Mouse (Mus musculus) fat pad, adult 2 months (tissue): ENCODE measurements at regions not wholly inside any gene's neighbourhood (a gene's known extent, or its start where the extent isn't known, plus 50 kb on each side); places are given as distances from the start of the nearest gene placed in this dataset.

ENCODE experiments used
- DNase-seq: peaks from one replicate; pipeline ENCODE4 v3.0.0-alpha.2; 2011; ENCODE audit warnings: low read depth, low spot score; ENCODE audit errors: extremely low read depth

DNA sequence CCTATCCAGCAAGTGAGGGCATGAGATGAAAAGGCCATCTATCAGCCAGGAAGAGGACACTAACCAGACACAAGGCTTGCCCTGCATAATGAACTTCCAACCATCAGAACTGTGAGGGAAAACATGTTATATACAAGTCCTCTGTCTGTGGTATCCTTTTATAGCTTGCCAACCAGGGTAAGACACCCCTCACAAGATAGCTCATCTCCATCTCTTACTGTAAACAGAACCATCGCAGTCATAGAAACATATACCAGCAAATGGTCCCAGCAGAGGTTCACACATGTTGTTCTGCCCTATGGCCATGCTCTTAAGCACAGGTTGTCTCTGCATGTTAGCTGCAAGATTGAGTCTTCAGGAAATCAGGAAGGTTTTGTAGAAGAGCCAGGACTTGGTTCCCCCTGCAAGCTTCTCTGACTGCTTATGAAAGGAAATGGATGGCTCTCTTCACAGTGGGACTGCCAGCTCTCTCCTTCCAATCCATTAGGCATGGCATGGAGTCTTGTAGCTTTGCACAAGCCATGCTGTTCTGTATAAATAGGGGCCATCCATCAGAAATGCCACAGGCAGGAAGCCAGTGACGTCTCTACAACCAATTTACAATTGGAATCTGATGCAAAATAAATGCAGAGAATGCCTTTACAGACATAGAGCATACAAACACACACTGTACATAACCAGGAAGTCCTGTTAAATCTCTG, 1514.0 kb upstream of the Lrrc6 start:
- no peak for DNase-seq

DNA sequence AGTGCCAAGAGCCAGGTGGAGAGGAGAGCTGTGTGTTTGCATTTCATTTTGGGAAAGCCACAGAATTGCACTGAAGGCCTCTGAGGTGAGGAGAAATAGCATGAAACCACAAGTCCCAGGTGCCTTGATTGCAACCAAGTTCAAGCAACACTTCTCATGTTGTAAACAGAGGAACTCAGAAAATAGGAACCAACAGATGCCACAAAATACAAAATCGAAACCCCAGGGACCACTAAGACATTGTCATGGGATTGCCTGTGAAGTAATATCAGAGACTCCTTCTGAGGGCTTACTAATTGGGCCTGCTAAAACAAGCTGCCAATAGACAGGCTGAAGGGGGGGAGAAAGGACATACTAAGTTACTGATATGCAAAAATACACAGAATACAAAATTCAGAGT, 1510.5 kb upstream of the Lrrc6 start:
- DNase-seq: no peak

DNA sequence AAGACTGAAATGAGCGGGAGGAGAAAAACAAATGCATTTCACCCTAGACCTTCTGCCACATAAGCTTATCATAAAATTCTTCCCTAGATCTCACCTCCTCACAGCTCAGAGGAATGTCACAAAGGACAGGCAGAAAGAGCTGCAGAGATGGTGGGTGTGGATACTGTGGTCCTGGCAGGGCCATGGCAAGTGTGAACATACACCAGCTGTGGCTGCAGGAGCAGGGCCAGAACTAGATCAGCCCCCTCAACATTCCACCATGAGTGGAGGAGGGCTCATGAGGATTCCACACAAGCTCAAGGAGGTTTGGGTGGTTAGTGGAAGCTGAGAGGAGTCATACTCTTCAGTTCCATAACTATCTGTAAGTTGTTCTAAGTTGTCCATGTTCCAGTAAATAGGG, 1509.5 kb upstream of the Lrrc6 start:
- DNase-seq: no peak

DNA sequence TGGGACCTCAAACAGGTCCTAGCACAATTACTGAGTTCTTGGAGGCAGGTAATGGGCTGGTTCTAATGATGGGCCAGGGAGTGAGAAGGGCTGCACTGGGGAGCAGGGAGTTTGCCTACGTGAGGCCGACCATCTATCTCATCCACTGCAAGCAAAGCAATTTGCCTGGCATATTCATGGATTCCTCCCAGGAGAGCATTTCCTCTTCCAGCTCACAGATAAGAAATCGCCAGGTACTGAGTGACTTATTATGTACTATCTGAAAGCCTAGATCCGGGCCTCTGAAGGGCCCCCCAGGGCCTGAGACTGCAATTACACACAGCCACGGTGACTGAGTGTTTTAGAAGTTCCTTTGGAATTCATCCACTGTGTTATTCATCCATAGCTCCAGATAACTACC, 1504.1 kb upstream of the Lrrc6 start:
- no peak for DNase-seq

DNA sequence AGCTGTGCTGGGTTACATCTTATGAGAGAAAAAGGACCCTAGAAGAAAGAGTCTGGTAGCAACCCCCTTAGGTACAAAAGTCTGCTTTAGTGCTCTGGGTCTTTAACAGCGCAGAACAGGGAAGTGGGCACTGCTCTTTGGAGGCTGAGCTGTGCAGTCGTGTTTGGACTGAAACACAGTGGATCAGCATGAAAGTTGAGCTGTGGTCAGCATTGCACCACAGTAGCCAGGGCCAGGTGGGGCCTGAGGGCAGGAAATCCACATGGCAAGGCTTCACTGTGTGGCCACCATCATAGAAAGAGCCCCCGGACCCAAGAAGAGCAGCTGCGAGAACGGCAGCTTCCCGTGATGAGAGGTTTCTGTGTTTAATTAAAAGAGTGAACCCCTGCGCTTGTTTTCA, 1495.8 kb upstream of the Lrrc6 start:
- no peak for DNase-seq

- no peak for DNase-seq
Observed at GRCm38 (mm10) chr15:67989428-67990272, 1488.9 kb upstream of the Lrrc6 start.

DNA sequence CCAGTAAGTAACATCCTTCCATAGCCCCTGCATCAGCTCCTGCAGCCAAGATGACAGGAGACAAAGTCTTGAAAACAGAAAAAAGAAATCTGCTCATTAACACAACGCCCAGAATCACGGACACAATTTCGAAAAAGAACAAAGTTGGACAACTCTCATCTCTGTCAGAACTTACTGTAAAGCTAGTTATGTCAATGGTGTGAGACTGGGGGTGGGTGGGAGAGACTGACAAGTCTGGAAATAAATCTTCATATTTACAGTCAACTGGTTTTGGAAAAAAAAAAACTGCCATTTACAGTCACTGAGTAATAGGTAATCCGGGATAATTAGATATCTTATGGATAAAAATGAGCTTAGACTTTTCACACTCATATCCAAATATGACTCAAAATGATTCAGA, 1487.2 kb upstream of the Lrrc6 start:
- no peak for DNase-seq

GRCm38 (mm10) chr15:67983253-67983652, 1482.5 kb upstream of the Lrrc6 start:
- no peak for DNase-seq

DNA sequence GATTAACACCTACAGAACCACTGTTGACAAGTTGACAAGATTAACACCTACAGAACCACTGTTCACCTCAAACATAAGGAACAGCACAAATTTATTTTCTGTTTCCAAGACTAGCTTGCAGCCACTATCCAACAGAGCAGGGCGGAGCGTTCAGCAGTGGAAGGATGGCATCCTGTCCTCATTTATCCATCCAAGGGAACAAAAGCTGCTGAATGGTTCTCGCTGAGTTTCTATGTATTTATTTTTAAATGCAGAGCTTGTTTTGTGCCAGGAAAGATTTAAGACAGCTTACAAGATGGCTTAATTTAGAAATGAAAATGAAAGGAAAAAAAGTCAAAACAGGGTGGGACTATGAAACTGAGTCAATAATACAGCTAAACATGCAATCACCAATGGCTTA, 1481.2 kb upstream of the Lrrc6 start:
- no peak for DNase-seq

DNA sequence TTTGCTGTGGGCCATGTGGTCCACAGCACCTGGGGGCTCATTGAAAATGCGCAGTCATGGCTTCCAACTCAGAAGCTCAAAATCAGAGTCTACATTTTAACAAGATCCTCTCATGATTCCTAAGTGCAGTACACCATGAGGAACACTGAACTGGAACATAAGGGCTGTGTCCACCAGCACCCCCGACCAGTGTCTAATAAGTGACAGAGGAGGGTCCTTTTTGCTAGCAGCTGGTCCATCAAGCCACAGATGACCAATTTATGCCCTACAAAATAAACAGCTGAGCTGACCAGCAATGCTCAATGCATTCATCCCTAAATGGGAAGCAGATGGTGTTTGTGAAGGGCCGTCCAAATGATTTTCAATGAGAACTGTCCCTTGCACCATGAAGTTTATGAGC, 1478.7 kb upstream of the Lrrc6 start:
- no peak for DNase-seq

- no peak for DNase-seq
Observed at GRCm38 (mm10) chr15:67977210-67977609, 1476.5 kb upstream of the Lrrc6 start.

DNA sequence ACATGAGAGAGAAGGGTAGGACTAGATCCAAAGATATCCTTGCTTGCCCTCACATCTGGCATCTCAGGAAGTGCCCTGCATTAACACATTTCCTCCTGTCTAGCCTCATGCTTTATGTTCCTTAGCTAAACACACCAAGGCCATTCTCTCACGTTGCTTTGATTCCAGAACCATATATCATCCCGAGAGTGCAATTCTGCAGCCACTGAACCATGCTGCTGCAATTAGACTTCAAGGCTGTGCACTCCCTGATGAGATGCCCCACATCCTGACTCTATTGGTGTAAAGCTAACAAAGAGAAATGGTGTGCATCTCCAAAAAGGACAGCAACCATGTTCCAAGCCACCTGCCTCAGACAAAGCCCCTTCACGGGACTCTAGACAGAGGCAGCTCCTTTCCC, 1471.3 kb upstream of the Lrrc6 start:
- no peak for DNase-seq

GRCm38 (mm10) chr15:67954216-67954615, 1453.5 kb upstream of the Lrrc6 start:
- no peak for DNase-seq

GRCm38 (mm10) chr15:67950281-67951040, 1449.8 kb upstream of the Lrrc6 start:
- no peak for DNase-seq

GRCm38 (mm10) chr15:67944330-67945082, 1443.8 kb upstream of the Lrrc6 start:
- DNase-seq: no peak

DNA sequence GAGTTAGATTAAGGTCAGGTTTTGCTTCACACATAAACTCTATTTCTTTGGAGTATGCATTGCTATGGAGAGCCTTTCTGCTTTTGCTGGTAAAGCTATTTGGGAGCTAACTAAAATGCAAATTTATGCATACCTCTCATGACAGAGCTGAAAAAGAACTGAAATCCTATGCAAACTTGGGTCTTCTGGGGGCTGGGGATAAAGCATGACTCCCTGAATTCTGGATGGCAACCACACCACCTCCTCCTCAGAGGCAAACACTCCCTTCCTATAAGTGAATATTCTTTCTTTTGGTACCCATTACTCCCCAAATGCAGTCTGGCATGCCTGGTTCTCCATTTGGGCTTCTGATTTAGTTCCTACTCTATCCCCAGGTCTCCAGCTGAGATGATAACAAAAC, 1442.3 kb upstream of the Lrrc6 start:
- DNase-seq: no peak

GRCm38 (mm10) chr15:67940510-67940909, 1439.8 kb upstream of the Lrrc6 start:
- DNase-seq: peak; percentile 59

- DNase-seq: no peak
Observed at GRCm38 (mm10) chr15:67924885-67925284, 1424.2 kb upstream of the Lrrc6 start.

GRCm38 (mm10) chr15:67907034-67907433, 1406.3 kb upstream of the Lrrc6 start:
- DNase-seq: no peak

DNA sequence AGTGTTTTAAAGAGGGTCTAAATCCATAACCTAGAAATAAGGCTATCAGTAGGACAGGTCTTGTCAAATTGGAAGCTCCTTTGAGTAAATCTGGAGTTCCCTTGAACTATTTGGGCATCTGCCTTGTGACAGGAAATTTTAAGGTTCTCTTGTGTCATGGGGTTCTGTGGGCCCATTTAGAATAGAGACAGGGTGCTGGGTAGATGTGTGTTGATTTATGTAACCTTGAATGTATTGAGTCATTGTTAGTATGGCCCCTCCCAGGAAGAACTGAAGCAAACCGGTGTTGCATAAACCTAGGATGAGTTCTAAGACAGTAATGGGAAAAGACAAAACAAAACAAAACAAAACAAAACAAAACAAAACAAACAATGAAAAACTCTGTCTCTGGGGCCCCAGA, 1404.6 kb upstream of the Lrrc6 start:
- no peak for DNase-seq

DNA sequence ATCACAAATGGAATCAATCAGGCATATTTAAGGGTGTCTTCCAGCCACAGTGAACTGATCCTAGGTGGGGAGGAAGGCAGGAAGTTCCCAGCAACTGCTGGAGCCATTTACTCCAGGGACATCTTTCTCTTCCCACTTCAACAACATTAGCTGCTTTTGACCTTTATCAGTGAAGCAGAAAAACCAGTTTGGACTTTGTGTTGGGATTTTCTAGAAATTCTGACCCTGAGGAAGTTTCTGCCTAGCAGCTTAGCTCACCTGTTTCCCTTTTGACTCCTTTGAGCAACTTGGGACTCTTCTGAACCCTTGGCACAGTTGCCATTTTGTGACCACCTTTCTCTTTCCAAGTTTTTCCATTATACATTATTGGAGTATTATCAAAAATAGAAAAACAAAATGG, 1403.9 kb upstream of the Lrrc6 start:
- no peak for DNase-seq
